Mouse (Mus musculus) hindbrain, embryonic 10.5 days (tissue): ENCODE results near the gene Lrrc1. TPM values are rescaled to one million over a fixed set of nuclear protein-coding genes. Genes with fewer than 3 reads are reported as not detected.

Experiments
- DNase-seq: peaks from one replicate; pipeline ENCODE4 v3.0.0-alpha.2; 2017; ENCODE audit warnings: low spot score
- H3K27ac ChIP-seq: fragments of 300-500 bp; sonication (generic); 2 replicates; pipeline ENCODE4 v1.5.1; 2016; ENCODE audit warnings: mild to moderate bottlenecking, moderate library complexity
- H3K27me3 ChIP-seq: fragments of 300-500 bp; sonication (generic); 2 replicates; pipeline ENCODE4 v1.6.1; 2016; ENCODE audit warnings: mild to moderate bottlenecking; ENCODE audit not compliant: poor library complexity, insufficient read depth, severe bottlenecking
- H3K36me3 ChIP-seq: fragments of 300-500 bp; sonication (generic); 2 replicates; pipeline ENCODE4 v1.6.1; 2016; ENCODE audit warnings: mild to moderate bottlenecking, moderate library complexity
- H3K4me1 ChIP-seq: fragments of 300-500 bp; sonication (generic); replicated peaks from 2 replicates; pipeline ENCODE4 v1.6.1; 2016; ENCODE audit warnings: mild to moderate bottlenecking
- H3K4me3 ChIP-seq: fragments of 300-500 bp; sonication (generic); 2 replicates; pipeline ENCODE4 v1.5.1; 2016; ENCODE audit warnings: mild to moderate bottlenecking, moderate library complexity
- H3K9me3 ChIP-seq: fragments of 300-500 bp; sonication (generic); 2 replicates; pipeline ENCODE4 v1.6.1; 2016; ENCODE audit warnings: mild to moderate bottlenecking, moderate library complexity
- WGBS: fragments of 180-500 bp; shearing (Covaris S2); methylation state at CpG from one replicate; pipeline ENCODE4 v1.1.7; 2016; 5-methylcytosine and 5-hydroxymethylcytosine counted together
- polyA plus RNA-seq: library from polyadenylated mRNA; unstranded; fragments of >200 nt; fragmentation: Nextera tagmentation; extraction: Ambion mirVana; gene quantifications from 2 replicates; pipeline ENCODE4 v1.2.1, GENCODE M21; 2016

Lrrc1 gene
- polyA plus RNA-seq, 1 experiment from 2014 or later: 8.0 TPM

GRCm38 (mm10) chr9:77568789-77569506, 24.3 kb upstream of the Lrrc1 start:
- no peak for DNase-seq
- H3K4me1 ChIP-seq: peaks cover 7% of the 10 kb centered on the region; the same call in 1 of the 2 replicates
- H3K4me3 ChIP-seq: no peak overlapping the region
- H3K27ac ChIP-seq: no peak overlapping the region
- no peaks in the 10 kb centered on the region for H3K36me3 ChIP-seq
- no peaks in the 10 kb centered on the region for H3K27me3 ChIP-seq
- no peaks in the 10 kb centered on the region for H3K9me3 ChIP-seq
- 31% methylated on average over 13 of the region's 13 CpGs for WGBS

DNA sequence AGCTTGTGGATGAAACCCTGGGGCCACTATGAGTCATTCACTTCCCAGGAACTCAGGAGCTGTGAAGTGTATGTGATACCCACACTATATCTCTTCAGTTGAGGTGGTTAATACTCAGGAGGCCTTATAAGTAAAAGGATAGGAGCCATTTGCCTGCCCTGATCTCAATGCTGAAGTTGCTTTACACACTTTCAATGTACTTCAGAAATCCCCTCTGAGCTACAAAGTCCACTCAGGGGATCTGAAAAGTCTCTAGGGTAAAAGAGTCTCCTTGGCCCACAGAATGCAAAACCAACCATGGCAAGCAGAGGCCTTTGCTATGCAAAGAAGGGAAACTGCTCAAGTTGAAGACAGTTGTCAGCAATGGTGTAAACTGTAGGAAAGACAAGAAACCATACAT, 17.2 kb upstream of the Lrrc1 start:
- no peak overlapping the region for H3K4me3 ChIP-seq
- peaks cover 17% of the 10 kb centered on the region; the same call in 1 of the 2 replicates for H3K9me3 ChIP-seq
- H3K4me1 ChIP-seq: no peaks in the 10 kb centered on the region
- DNase-seq: no peak
- H3K27ac ChIP-seq: no peak overlapping the region
- no peaks in the 10 kb centered on the region for H3K27me3 ChIP-seq
- no peaks in the 10 kb centered on the region for H3K36me3 ChIP-seq

DNA sequence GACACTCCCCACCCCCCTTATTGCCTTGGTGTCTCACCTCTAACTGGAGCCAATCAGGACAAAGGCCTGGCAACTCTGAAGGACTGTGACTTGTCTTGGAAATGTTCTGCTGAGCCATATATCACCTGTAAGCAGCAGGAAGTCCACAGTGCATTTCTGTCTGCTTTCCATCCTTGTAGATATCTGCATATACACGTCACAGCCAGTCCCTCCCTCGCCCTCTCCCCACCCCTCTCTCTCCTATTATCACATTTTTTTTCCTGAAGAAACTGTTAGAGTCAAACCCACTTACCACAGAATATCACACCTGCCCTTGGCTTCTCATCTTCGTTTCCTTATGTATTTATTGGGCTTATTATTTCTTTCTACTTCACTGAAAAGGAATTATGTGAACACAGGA, 13.3 kb upstream of the Lrrc1 start:
- H3K9me3 ChIP-seq: peaks cover 15% of the 10 kb centered on the region; the same call in 1 of the 2 replicates
- no peaks in the 10 kb centered on the region for H3K4me1 ChIP-seq
- no peaks in the 10 kb centered on the region for H3K27me3 ChIP-seq
- H3K27ac ChIP-seq: no peak overlapping the region
- DNase-seq: no peak
- no peaks in the 10 kb centered on the region for H3K36me3 ChIP-seq
- 78% methylated on average over 3 of the region's 3 CpGs for WGBS
- H3K4me3 ChIP-seq: no peak overlapping the region

DNA sequence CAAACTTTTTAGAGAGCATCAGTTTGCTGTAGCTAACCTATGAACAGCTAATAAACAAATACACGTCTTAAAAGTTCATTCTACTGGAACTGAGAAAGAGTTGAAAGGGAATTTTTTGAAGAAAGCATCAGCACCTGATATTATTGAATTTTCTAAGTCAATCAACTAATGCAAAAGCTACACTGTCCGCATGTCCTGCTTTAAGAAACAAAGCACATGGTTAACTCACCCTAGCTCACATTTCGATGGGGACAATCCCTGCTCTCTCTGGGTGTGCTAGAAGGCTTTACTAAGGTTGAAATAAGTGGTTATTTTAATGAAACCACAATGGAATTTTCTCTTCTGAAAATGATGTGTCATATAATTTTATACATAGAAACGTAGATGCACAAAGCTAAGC, 12.5 kb upstream of the Lrrc1 start:
- 88% methylated on average over 4 of the region's 4 CpGs for WGBS
- no peak for DNase-seq
- no peaks in the 10 kb centered on the region for H3K4me1 ChIP-seq

GRCm38 (mm10) chr9:77556435-77556834, 11.8 kb upstream of the Lrrc1 start:
- DNase-seq: no peak
- H3K4me1 ChIP-seq: no peaks in the 10 kb centered on the region
- no peak overlapping the region for H3K27ac ChIP-seq
- no peaks in the 10 kb centered on the region for H3K9me3 ChIP-seq
- no peaks in the 10 kb centered on the region; the same call in 1 of the 2 replicates for H3K27me3 ChIP-seq
- WGBS: 92% methylated on average over 9 of the region's 9 CpGs
- H3K36me3 ChIP-seq: no peaks in the 10 kb centered on the region
- H3K4me3 ChIP-seq: no peak overlapping the region

More for the DNA sequence above, 12.5 kb upstream of the Lrrc1 start:
- Histone ChIP-seq H3K27me3 (no peaks in the 10 kb centered on the region), H3K36me3 (no peaks in the 10 kb centered on the region), H3K4me3 (no peak overlapping the region), H3K9me3 (peaks cover 7% of the 10 kb centered on the region; the same call in 1 of the 2 replicates), H3K27ac (no peak overlapping the region)

DNA sequence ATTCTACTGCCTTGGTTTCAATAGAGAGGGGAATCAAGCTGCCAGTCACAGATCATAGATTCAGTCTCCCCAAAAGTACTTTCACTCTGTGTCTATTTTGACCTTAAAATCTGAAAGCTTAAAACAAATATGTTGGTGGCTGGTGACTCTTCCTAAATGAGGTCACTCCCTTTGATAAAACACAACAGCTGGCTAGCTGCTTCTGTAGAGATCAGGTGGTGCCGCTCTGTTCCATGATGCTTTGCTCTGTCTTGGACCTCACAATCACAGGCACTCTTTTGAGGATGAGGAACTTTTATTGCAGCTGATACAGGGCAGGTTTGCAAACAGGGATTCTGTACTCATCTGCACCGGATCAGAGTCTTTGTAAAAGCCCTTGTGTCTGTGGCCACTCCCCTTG, 8.8 kb upstream of the Lrrc1 start:
- 72% methylated on average over 2 of the region's 2 CpGs for WGBS
- no peak overlapping the region for H3K27ac ChIP-seq
- H3K4me3 ChIP-seq: no peak overlapping the region
- H3K36me3 ChIP-seq: no peaks in the 10 kb centered on the region
- no peaks in the 10 kb centered on the region; the same call in 1 of the 2 replicates for H3K27me3 ChIP-seq
- H3K4me1 ChIP-seq: peaks cover under 1% of the 10 kb centered on the region; the same call in 1 of the 2 replicates
- H3K9me3 ChIP-seq: no peaks in the 10 kb centered on the region
- DNase-seq: no peak

GRCm38 (mm10) chr9:77551036-77551512, 6.4 kb upstream of the Lrrc1 start:
- WGBS: 73% methylated on average over 7 of the region's 7 CpGs
- DNase-seq: no peak
- Histone ChIP-seq H3K4me3 (no peak overlapping the region), H3K27me3 (no peaks in the 10 kb centered on the region; the same call in 1 of the 2 replicates), H3K36me3 (no peaks in the 10 kb centered on the region), H3K27ac (no peak overlapping the region), H3K4me1 (peaks cover 6% of the 10 kb centered on the region; the same call in 1 of the 2 replicates), H3K9me3 (no peaks in the 10 kb centered on the region)

- peaks cover 33% of the 10 kb centered on the region for H3K4me1 ChIP-seq
- no peaks in the 10 kb centered on the region for H3K36me3 ChIP-seq
- DNase-seq: no peak
- no peaks in the 10 kb centered on the region for H3K9me3 ChIP-seq
- H3K27me3 ChIP-seq: 0 out of 2 replicates have a peak, but pooled peaks cover 3% of the 10 kb centered on the region
- WGBS: 61% methylated on average over 3 of the region's 3 CpGs
- no peak overlapping the region for H3K27ac ChIP-seq
- H3K4me3 ChIP-seq: no peak overlapping the region
Measured at GRCm38 (mm10) chr9:77546010-77546409, 1.3 kb upstream of the Lrrc1 start.

GRCm38 (mm10) chr9:77545068-77545421, 375 bp upstream of the Lrrc1 start:
- Histone ChIP-seq H3K27me3 (0 out of 2 replicates have a peak, but pooled peaks cover 3% of the 10 kb centered on the region), H3K36me3 (no peaks in the 10 kb centered on the region), H3K4me1 (peaks cover 33% of the 10 kb centered on the region), H3K27ac (peak overlapping the region; percentile 92), H3K9me3 (no peaks in the 10 kb centered on the region), H3K4me3 (peak overlapping the region; percentile 79)
- no peak for DNase-seq
- under 1% methylated on average over 17 of the region's 17 CpGs for WGBS

- Histone ChIP-seq H3K27me3 (0 out of 2 replicates have a peak, but pooled peaks cover 3% of the 10 kb centered on the region), H3K4me3 (peak overlapping the region; percentile 79), H3K9me3 (no peaks in the 10 kb centered on the region), H3K27ac (peak overlapping the region; percentile 92), H3K36me3 (no peaks in the 10 kb centered on the region), H3K4me1 (peaks cover 33% of the 10 kb centered on the region)
- WGBS: under 1% methylated on average over 40 of the region's 40 CpGs
- peak; percentile 55 for DNase-seq
Measured at GRCm38 (mm10) chr9:77543351-77544321, 1.0 kb downstream of the Lrrc1 start.

- no peak for DNase-seq
- no peaks in the 10 kb centered on the region for H3K9me3 ChIP-seq
- peaks cover 27% of the 10 kb centered on the region for H3K4me1 ChIP-seq
- 90% methylated on average over 7 of the region's 7 CpGs for WGBS
- H3K27me3 ChIP-seq: 0 out of 2 replicates have a peak, but pooled peaks cover 3% of the 10 kb centered on the region
- H3K4me3 ChIP-seq: no peak overlapping the region
- H3K36me3 ChIP-seq: no peaks in the 10 kb centered on the region
- no peak overlapping the region for H3K27ac ChIP-seq
Measured at GRCm38 (mm10) chr9:77541556-77541955, 3.1 kb downstream of the Lrrc1 start.

DNA sequence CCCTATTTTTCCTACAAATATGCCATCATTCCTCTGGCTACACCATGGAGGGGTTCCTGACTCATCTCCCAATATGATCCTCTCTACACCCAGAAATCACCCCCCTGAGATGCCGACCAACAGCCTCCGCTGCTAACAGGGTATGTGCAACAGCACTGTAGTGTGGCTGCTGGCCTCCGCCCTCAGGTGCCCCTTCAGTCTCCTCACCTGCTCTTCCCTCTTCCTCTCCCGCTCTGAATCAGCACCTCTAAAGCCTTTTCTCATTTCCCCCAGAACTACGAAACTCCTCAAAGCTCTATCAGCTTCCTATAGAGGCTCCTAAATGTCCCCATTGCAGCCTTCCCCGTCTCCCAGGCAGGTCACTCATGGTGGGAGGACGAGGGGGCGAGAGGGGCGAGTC, 5.4 kb downstream of the Lrrc1 start:
- WGBS: 93% methylated on average over 9 of the region's 9 CpGs
- DNase-seq: no peak
- Histone ChIP-seq H3K4me3 (no peak overlapping the region), H3K36me3 (no peaks in the 10 kb centered on the region), H3K4me1 (peaks cover 33% of the 10 kb centered on the region), H3K27me3 (0 out of 2 replicates have a peak, but pooled peaks cover 3% of the 10 kb centered on the region), H3K27ac (no peak overlapping the region), H3K9me3 (no peaks in the 10 kb centered on the region)
